Mouse (Mus musculus) layer of hippocampus, postnatal 10 days (tissue): ENCODE measurements around the gene Chchd4. TPM values are rescaled to one million over a fixed set of nuclear protein-coding genes. Genes with fewer than 3 reads are reported as not detected.
A peak's percentile ranks its signal among the peaks of the same experiment; 100 is the strongest.
"Not testable (repeated sequence)": the region's sequence is repeated elsewhere in the genome, so short reads cannot be mapped to it uniquely, and the experiment has no call there.

Experiments used
- DNase-seq, 2 experiments: peaks; one replicate each; pipeline ENCODE4 v3.0.0; 2021; ENCODE audit warnings: low spot score in 2 of 2
- total RNA-seq, 2 experiments: library from RNA; stranded (reverse); gene quantifications; 2 replicates each; pipeline ENCODE4 v1.2.3; 2021

Gene Chchd4
- total RNA-seq, 2 experiments from 2014 or later, result 21.6 to 21.9 TPM

- no peak for DNase-seq
These were observed 1.3 kb upstream of the Chchd4 start for GRCm38 (mm10) chr6:91474441-91475190.

- DNase-seq, result no peak
These were observed 577 bp upstream of the Chchd4 start for GRCm38 (mm10) chr6:91473805-91474440.

- peak in 1 of 2 experiments; percentile 6 for DNase-seq
These were observed 1.0 kb downstream of the Chchd4 start for GRCm38 (mm10) chr6:91472319-91472718.

GRCm38 (mm10) chr6:91471427-91471826, 1.9 kb downstream of the Chchd4 start:
- not testable (repeated sequence) for DNase-seq

- DNase-seq, result no peak
These were observed 2.6 kb downstream of the Chchd4 start for GRCm38 (mm10) chr6:91470712-91471111.

GRCm38 (mm10) chr6:91467106-91467505, 6.2 kb downstream of the Chchd4 start:
- DNase-seq, result no peak

- DNase-seq, result no peak
These were observed 7.6 kb downstream of the Chchd4 start for GRCm38 (mm10) chr6:91465756-91466155.

- no peak for DNase-seq
These were observed 13.9 kb downstream of the Chchd4 start for GRCm38 (mm10) chr6:91459471-91459870.

- DNase-seq, result no peak
These were observed 18.8 kb downstream of the Chchd4 start for GRCm38 (mm10) chr6:91454546-91454945.

GRCm38 (mm10) chr6:91452056-91452455, 21.3 kb downstream of the Chchd4 start:
- DNase-seq, result no peak

GRCm38 (mm10) chr6:91449472-91450225, 23.7 kb downstream of the Chchd4 start:
- DNase-seq, result no peak

GRCm38 (mm10) chr6:91445316-91445715, 28.0 kb downstream of the Chchd4 start:
- DNase-seq, result no peak

GRCm38 (mm10) chr6:91441145-91441662, 32.1 kb downstream of the Chchd4 start:
- no peak for DNase-seq

GRCm38 (mm10) chr6:91440474-91441144, 32.7 kb downstream of the Chchd4 start:
- peak; percentile 98 for DNase-seq

GRCm38 (mm10) chr6:91424151-91424550, 49.2 kb downstream of the Chchd4 start:
- no peak for DNase-seq

GRCm38 (mm10) chr6:91421629-91422028, 51.7 kb downstream of the Chchd4 start:
- DNase-seq, result no peak

- no peak for DNase-seq
These were observed 56.0 kb downstream of the Chchd4 start for GRCm38 (mm10) chr6:91417291-91417845.

- DNase-seq, result no peak
These were observed 57.2 kb downstream of the Chchd4 start for GRCm38 (mm10) chr6:91416146-91416545.

- peak; percentile 64 to 79 for DNase-seq
These were observed 58.5 kb downstream of the Chchd4 start for GRCm38 (mm10) chr6:91414890-91415289.
